Mouse (Mus musculus) liver, embryonic 14.5 days (tissue): ENCODE measurements at regions not wholly inside any gene's neighbourhood (a gene's known extent, or its start where the extent isn't known, plus 50 kb on each side); places are given as distances from the start of the nearest gene placed in this dataset.

ENCODE experiments used
- ATAC-seq: fragments of 200-750 bp; cut with Nextera tagmentation; 2 replicates; pipeline ENCODE4 v1.8.0; 2017; ENCODE audit warnings: moderate number of reproducible peaks, mild to moderate bottlenecking, moderate library complexity; ENCODE audit not compliant: insufficient read depth
- DNase-seq, 3 experiments: peaks; one replicate each; pipeline ENCODE4 v3.0.0-alpha.2; 2012 to 2013; ENCODE audit warnings: low read depth in 3 of 3, low spot score in 3 of 3
- H3K27ac ChIP-seq: fragments of 300-500 bp; sonication (generic); 2 replicates; pipeline ENCODE4 v1.5.1; 2014; ENCODE audit warnings: moderate library complexity, mild to moderate bottlenecking, control low read depth, inconsistent platforms
- H3K27me3 ChIP-seq: fragments of 300-500 bp; sonication (generic); 2 replicates; pipeline ENCODE4 v1.6.1; 2014; ENCODE audit warnings: mild to moderate bottlenecking, low read length, moderate library complexity; ENCODE audit not compliant: control insufficient read depth, insufficient read depth
- H3K36me3 ChIP-seq: fragments of 300-500 bp; sonication (generic); replicated peaks from 2 replicates; pipeline ENCODE4 v1.6.1; 2014; ENCODE audit warnings: low read depth; ENCODE audit not compliant: control insufficient read depth, insufficient read depth
- H3K4me1 ChIP-seq, 2 experiments: fragments of 200-500 bp in 1 of 2; fragments of 300-500 bp in 1 of 2; sonication (generic) in 1 of 2; replicated peaks; 2 replicates each; pipeline ENCODE4 v1.6.1; 2012 to 2014; ENCODE audit warnings: antibody characterized with exemption in 1 of 2, inconsistent platforms in 1 of 2, low read length in 1 of 2; ENCODE audit not compliant: control insufficient read depth in 2 of 2, insufficient read depth in 2 of 2
- H3K4me2 ChIP-seq: fragments of 300-500 bp; sonication (generic); 2 replicates; pipeline ENCODE4 v1.6.1; 2014; ENCODE audit warnings: low read depth, mild to moderate bottlenecking, control low read depth, moderate library complexity
- H3K4me3 ChIP-seq, 2 experiments: fragments of 200-500 bp in 1 of 2; fragments of 300-500 bp in 1 of 2; sonication (generic) in 1 of 2; 2 replicates each; pipeline ENCODE4 v1.5.1; 2012 to 2014; ENCODE audit warnings: low read depth in 2 of 2, low read length in 2 of 2, mild to moderate bottlenecking in 2 of 2, control low read depth in 1 of 2, inconsistent platforms in 1 of 2, moderate library complexity in 1 of 2; ENCODE audit not compliant: insufficient read depth in 1 of 2
- H3K9ac ChIP-seq: fragments of 300-500 bp; sonication (generic); replicated peaks from 2 replicates; pipeline ENCODE4 v1.6.1; 2014; ENCODE audit warnings: mild to moderate bottlenecking, control low read depth, moderate library complexity
- H3K9me3 ChIP-seq: fragments of 300-500 bp; sonication (generic); 2 replicates; pipeline ENCODE4 v1.6.1; 2016; ENCODE audit warnings: low read length, mixed read lengths; ENCODE audit not compliant: control insufficient read depth
- CTCF ChIP-seq: IDR thresholded peaks from 2 replicates; pipeline ENCODE4 v1.5.1; 2016; ENCODE audit warnings: antibody characterized with exemption, low read depth, control low read depth
- EP300 ChIP-seq: IDR thresholded peaks from 2 replicates; pipeline ENCODE4 v1.6.1; 2016; ENCODE audit warnings: antibody characterized with exemption, low read depth
- WGBS: fragments of 180-500 bp; shearing (Covaris S2); extraction: QIAGEN DNeasy Blood & Tissue Kit; methylation state at CpG from one replicate; pipeline ENCODE4 v1.1.7; 2014; ENCODE audit not compliant: insufficient replicate concordance; 5-methylcytosine and 5-hydroxymethylcytosine counted together

GRCm38 (mm10) chr4:127430237-127430636, 72.3 kb upstream of the Gjb5 start:
- TF ChIP-seq EP300: no peak
- TF ChIP-seq CTCF: no peak
- Histone ChIP-seq H3K4me1 (no peaks in the 10 kb centered on the region), H3K4me2 (no peak overlapping the region), H3K27ac (no peak overlapping the region), H3K4me3 (no peak overlapping the region), H3K27me3 (no peaks in the 10 kb centered on the region), H3K9ac (no peak overlapping the region), H3K36me3 (no peaks in the 10 kb centered on the region), H3K9me3 (no peaks in the 10 kb centered on the region)
- DNase-seq (no peak), ATAC-seq (no peak)
- 18% methylated on average over 1 of the region's 1 CpGs for WGBS

GRCm38 (mm10) chr4:127429748-127430147, 71.8 kb upstream of the Gjb5 start:
- no peaks in the 10 kb centered on the region for H3K36me3 ChIP-seq
- no peaks in the 10 kb centered on the region for H3K4me1 ChIP-seq
- H3K9ac ChIP-seq: no peak overlapping the region
- DNase-seq (no peak), ATAC-seq (no peak)
- H3K4me2 ChIP-seq: no peak overlapping the region
- 53% methylated on average over 1 of the region's 1 CpGs for WGBS
- no peaks in the 10 kb centered on the region for H3K9me3 ChIP-seq
- no peak overlapping the region for H3K27ac ChIP-seq
- no peak overlapping the region for H3K4me3 ChIP-seq
- H3K27me3 ChIP-seq: no peaks in the 10 kb centered on the region
- TF ChIP-seq CTCF: no peak

DNA sequence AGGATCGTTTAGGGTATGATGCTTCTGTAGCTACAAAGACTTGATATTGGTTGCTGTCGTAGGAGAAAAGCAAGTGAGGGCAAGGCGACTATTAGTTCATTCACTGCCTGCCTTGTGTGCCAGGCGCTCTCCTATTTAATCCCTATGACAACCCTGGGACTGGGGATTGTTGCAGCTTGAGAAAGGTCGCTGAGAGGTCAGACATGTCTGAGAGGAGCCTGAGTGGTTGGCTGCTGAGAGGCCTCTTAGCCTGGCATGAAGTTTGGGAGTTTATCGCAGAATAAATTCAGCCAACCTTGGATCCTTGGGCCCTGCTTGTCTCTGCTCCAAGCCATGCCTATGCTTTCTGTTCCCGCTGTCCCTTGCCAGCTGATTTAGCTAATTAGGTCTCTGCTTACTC, 65.9 kb upstream of the Gjb5 start:
- Histone ChIP-seq H3K9me3 (no peaks in the 10 kb centered on the region), H3K27ac (no peak overlapping the region), H3K4me1 (no peaks in the 10 kb centered on the region), H3K36me3 (no peaks in the 10 kb centered on the region), H3K4me2 (no peak overlapping the region), H3K4me3 (no peak overlapping the region), H3K27me3 (no peaks in the 10 kb centered on the region), H3K9ac (no peak overlapping the region)
- DNase-seq (no peak), ATAC-seq (no peak)
- TF ChIP-seq CTCF (no peak), EP300 (no peak)
- 63% methylated on average over 7 of the region's 7 CpGs for WGBS

- no peak overlapping the region for H3K9ac ChIP-seq
- no peak overlapping the region for H3K4me3 ChIP-seq
- TF ChIP-seq CTCF (no peak), EP300 (no peak)
- no peak for DNase-seq
- H3K27ac ChIP-seq: no peak overlapping the region
- 59% methylated on average over 6 of the region's 6 CpGs for WGBS
- H3K4me2 ChIP-seq: no peak overlapping the region
- no peaks in the 10 kb centered on the region for H3K36me3 ChIP-seq
- H3K4me1 ChIP-seq: no peaks in the 10 kb centered on the region
- H3K27me3 ChIP-seq: no peaks in the 10 kb centered on the region
- no peak for ATAC-seq
- no peaks in the 10 kb centered on the region for H3K9me3 ChIP-seq
Observed at GRCm38 (mm10) chr4:127421927-127422450, 64.0 kb upstream of the Gjb5 start.

- Histone ChIP-seq H3K4me2 (no peak overlapping the region), H3K27me3 (no peaks in the 10 kb centered on the region), H3K4me3 (no peak overlapping the region), H3K27ac (no peak overlapping the region), H3K36me3 (no peaks in the 10 kb centered on the region), H3K9ac (no peak overlapping the region), H3K4me1 (no peaks in the 10 kb centered on the region), H3K9me3 (no peaks in the 10 kb centered on the region)
- no peak for TF ChIP-seq EP300
- TF ChIP-seq CTCF: no peak
- ATAC-seq: no peak
- WGBS: 44% methylated on average over 5 of the region's 5 CpGs
- DNase-seq: no peak
Observed at GRCm38 (mm10) chr4:127421129-127421528, 63.1 kb upstream of the Gjb5 start.

DNA sequence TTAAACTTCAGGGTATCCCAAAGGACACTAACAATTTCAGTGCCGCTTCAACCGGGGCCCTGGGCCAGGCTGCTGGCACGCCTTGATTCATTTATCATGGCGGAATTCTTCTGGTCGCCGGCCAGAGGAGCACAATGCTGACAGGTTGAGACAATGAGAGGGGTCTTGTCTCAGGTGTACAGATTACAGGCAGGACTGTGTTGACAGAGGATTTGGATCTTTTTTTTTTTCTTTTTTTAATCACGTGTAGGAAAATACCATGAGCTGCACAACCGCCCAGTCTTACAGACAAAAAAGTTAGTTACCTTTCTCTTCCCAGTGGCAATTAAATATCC, 61.8 kb upstream of the Gjb5 start:
- H3K9me3 ChIP-seq: no peaks in the 10 kb centered on the region
- TF ChIP-seq EP300 (no peak), CTCF (no peak)
- 55% methylated on average over 8 of the region's 8 CpGs for WGBS
- H3K27me3 ChIP-seq: no peaks in the 10 kb centered on the region
- no peak overlapping the region for H3K4me3 ChIP-seq
- no peaks in the 10 kb centered on the region for H3K4me1 ChIP-seq
- H3K36me3 ChIP-seq: no peaks in the 10 kb centered on the region
- no peak for ATAC-seq
- H3K9ac ChIP-seq: no peak overlapping the region
- no peak for DNase-seq
- H3K4me2 ChIP-seq: no peak overlapping the region
- H3K27ac ChIP-seq: no peak overlapping the region
